Mouse (Mus musculus) CD4-positive, CD25-positive, alpha-beta regulatory T cell (primary cell): ENCODE measurements around the gene Vps13d. TPM values are rescaled to one million over a fixed set of nuclear protein-coding genes. Genes with fewer than 3 reads are reported as not detected.

ENCODE experiments used
- polyA plus RNA-seq: library from polyadenylated mRNA; unstranded; fragments of 100-300 nt; shearing (Covaris generic); gene quantifications from one replicate; pipeline ENCODE4 v1.2.1, GENCODE M21; 2017

Vps13d gene
- polyA plus RNA-seq, result 4.7 TPM

DNA sequence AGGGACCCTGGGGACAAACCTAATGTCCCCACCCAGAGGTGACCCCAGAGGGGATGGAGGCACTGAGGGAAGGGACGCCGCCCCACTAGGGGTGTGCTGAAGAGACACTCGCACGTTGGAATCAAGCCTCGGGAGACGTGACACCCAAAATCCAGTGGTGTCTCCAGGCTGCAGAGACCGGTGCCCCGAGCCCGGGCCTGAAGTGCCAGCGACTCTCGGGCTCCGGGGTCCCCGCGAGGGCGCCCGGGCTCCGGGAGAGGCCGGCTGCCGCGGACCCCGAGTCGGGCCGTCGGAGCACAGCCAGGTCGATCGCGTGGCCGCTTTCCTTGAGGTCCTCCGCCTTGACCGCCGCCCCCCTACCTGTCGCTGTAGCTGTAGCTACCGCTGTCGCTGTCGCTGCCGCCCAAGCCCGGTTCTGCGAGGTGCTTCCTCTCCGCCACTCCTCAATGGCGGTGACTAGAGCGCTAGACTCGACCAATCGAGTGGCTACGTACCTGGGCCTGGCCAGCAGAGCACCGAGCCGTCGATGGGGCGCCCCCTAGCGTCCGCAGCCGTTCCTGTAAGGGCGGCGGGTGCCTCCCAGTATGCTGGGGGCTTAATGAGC, at the start of gene Vps13d:
TSS of gene Vps13d (minus strand) at position 447 of the 604 bp plus-strand sequence.

Other genes starting within 250 kb of the Vps13d start
- 245 TPM for gene Tnfrsf1b, start 51.9 kb upstream of the Vps13d start, polyA plus RNA-seq
- 6.4 TPM for gene Tnfrsf8, start 120.2 kb upstream of the Vps13d start, polyA plus RNA-seq